Mouse (Mus musculus): ENCODE results near the gene Glt1d1.

GRCm38 (mm10) chr5:127621108-127621507 is 11.0 kb upstream of the Glt1d1 start:
- TF ChIP-seq GATA1 (IDR thresholded peaks at IDR 0.05; ENCODE audit: borderline replicate concordance, low read length) (no peak), FLI1 (IDR thresholded peaks at IDR 0.05; ENCODE audit: low read length) (no peak)

Measured in megakaryocyte, embryonic 14.5 days (primary cell).